Mouse (Mus musculus) left cerebral cortex, postnatal 36 days (tissue): ENCODE data around the gene Mab21l3. TPM values are rescaled to one million over a fixed set of nuclear protein-coding genes. Genes with fewer than 3 reads are reported as not detected.

ENCODE experiments used
- DNase-seq, 2 experiments: peaks; one replicate each; pipeline ENCODE4 v3.0.0; 2021 to 2022; ENCODE audit warnings: low spot score in 2 of 2, mixed read lengths in 1 of 2
- intact Hi-C: fragments of 180-260 bp; cut with DNase I; formaldehyde crosslinking; loops from one replicate; pipeline ENCODE4 v1.15.1; 2025
- total RNA-seq, 2 experiments: library from RNA; stranded (reverse); gene quantifications; 2 replicates each; pipeline ENCODE4 v1.2.3; 2021

Gene Mab21l3
- total RNA-seq, 2 experiments from 2014 or later = 0.32 to 0.36 TPM

- no peak for DNase-seq
- intact Hi-C loops = no loop called here
These were observed 73.0 kb downstream of the Mab21l3 start for GRCm38 (mm10) chr3:101775732-101776131.

GRCm38 (mm10) chr3:101770540-101770939 is 78.2 kb downstream of the Mab21l3 start:
- DNase-seq = no peak
- intact Hi-C loops = no loop called here

- intact Hi-C loops = no loop called here
- no peak for DNase-seq
These were observed 85.2 kb downstream of the Mab21l3 start for GRCm38 (mm10) chr3:101763566-101763965.

Other genes with a start within 250 kb of the Mab21l3 start
- 1,000 to 10,000 TPM; 1,016 to 1,239 TPM for gene Atp1a1, start 244.3 kb downstream of the Mab21l3 start, total RNA-seq
- 1 to 10 TPM; 7.4 to 9.1 TPM for gene Slc22a15, start 75.5 kb upstream of the Mab21l3 start, total RNA-seq
- gene Nhlh2, start 161.1 kb upstream of the Mab21l3 start, total RNA-seq = under 1 TPM in 1 of 2 experiments, not detected in 1; 0.29 TPM
- 1 to 10 TPM; 1.2 TPM for gene Casq2, start 237.5 kb upstream of the Mab21l3 start, total RNA-seq